Mouse (Mus musculus): ENCODE measurements around the gene Flcn. TPM values are rescaled to one million over a fixed set of nuclear protein-coding genes. Genes with fewer than 3 reads are reported as not detected.

Flcn gene
- polyA plus RNA-seq, 1 experiment from 2014 or later: 41.8 TPM

Other genes with a start within 250 kb of the Flcn start
- not detected in 2 replicates for gene Olfr222, start 233.8 kb downstream of the Flcn start, polyA plus RNA-seq (2015; fragmentation: Nextera tagmentation; extraction: Ambion mirVana)
- gene Olfr223, start 216.7 kb downstream of the Flcn start, polyA plus RNA-seq (2015; fragmentation: Nextera tagmentation; extraction: Ambion mirVana): not detected in 2 replicates
- 46.8 and 65.8 TPM in 2 replicates for gene Mprip, start 148.7 kb downstream of the Flcn start, polyA plus RNA-seq (2015; fragmentation: Nextera tagmentation; extraction: Ambion mirVana)
- 17.2 and 19.6 TPM in 2 replicates for gene Pld6, start 22.4 kb downstream of the Flcn start, polyA plus RNA-seq (2015; fragmentation: Nextera tagmentation; extraction: Ambion mirVana)
- gene Nt5m, start 29.4 kb upstream of the Flcn start, polyA plus RNA-seq (2015; fragmentation: Nextera tagmentation; extraction: Ambion mirVana): 71.6 and 84.2 TPM in 2 replicates
- 194 and 195 TPM in 2 replicates for gene Cops3, start 29.8 kb upstream of the Flcn start, polyA plus RNA-seq (2015; fragmentation: Nextera tagmentation; extraction: Ambion mirVana)
- gene Med9, start 138.2 kb upstream of the Flcn start, polyA plus RNA-seq (2015; fragmentation: Nextera tagmentation; extraction: Ambion mirVana): 41.0 and 45.2 TPM in 2 replicates
- gene Rasd1, start 154.9 kb upstream of the Flcn start, polyA plus RNA-seq (2015; fragmentation: Nextera tagmentation; extraction: Ambion mirVana): 1.2 and 2.2 TPM in 2 replicates
- gene Pemt, start 236.5 kb upstream of the Flcn start, polyA plus RNA-seq (2015; fragmentation: Nextera tagmentation; extraction: Ambion mirVana): 8.5 and 9.0 TPM in 2 replicates

Measured in neural tube, embryonic 15.5 days (tissue).